Mouse (Mus musculus) lung, postnatal 0 days (tissue): ENCODE measurements at regions not wholly inside any gene's neighbourhood (a gene's known extent, or its start where the extent isn't known, plus 50 kb on each side); places are given as distances from the start of the nearest gene placed in this dataset.

Experiments
- CTCF ChIP-seq: IDR thresholded peaks from 2 replicates; pipeline ENCODE4 v1.5.1; 2016; ENCODE audit warnings: antibody characterized with exemption, mild to moderate bottlenecking
- EP300 ChIP-seq: IDR thresholded peaks from 2 replicates; pipeline ENCODE4 v1.6.1; 2016; ENCODE audit warnings: antibody characterized with exemption, mild to moderate bottlenecking, control low read depth

DNA sequence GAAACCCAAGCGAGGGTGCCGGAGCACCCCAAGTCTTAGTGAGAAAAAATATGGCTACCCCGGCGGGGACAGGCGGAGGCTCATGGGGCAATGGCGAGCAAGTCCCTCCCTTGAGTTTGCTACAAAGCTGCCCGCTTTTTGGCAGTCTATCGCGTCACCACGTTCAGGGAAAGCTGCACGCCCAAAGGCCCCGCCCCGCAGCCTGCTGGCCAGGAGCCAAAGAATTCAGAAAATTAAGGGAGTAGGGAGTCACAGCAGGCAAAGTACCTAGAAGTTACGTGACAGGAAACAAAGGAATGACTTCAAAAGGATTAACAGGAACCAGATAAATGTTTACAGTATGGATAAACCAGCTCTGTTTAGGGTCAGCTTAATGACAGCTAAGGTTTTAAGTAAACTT lies 191.7 kb upstream of the Akr1e1 start:
- TF ChIP-seq CTCF (no peak), EP300 (no peak)
